Mouse (Mus musculus) left cerebral cortex, adult 9 months (tissue): Measurements from ENCODE around the gene Zfp57.
A peak's percentile ranks its signal among the peaks of the same experiment; 100 is the strongest.

ENCODE experiments used
- DNase-seq, 2 experiments: peaks; one replicate each; pipeline ENCODE4 v3.0.0; 2022; ENCODE audit warnings: low spot score in 2 of 2

The Zfp57 gene

GRCm38 (mm10) chr17:37045611-37046311, 44.8 kb downstream of the Zfp57 start, which contains the start of gene Gabbr1:
Gene Gabbr1 (plus strand): TSS chr17:37045966.
- peak in 1 of 2 experiments; percentile 79 for DNase-seq

- DNase-seq, result peak in 1 of 2 experiments; percentile 64
These were observed 45.5 kb downstream of the Zfp57 start for GRCm38 (mm10) chr17:37046312-37047112.

GRCm38 (mm10) chr17:37047332-37047976, 46.5 kb downstream of the Zfp57 start:
- no peak for DNase-seq

- no peak for DNase-seq
These were observed 47.0 kb downstream of the Zfp57 start for GRCm38 (mm10) chr17:37047981-37048380.

GRCm38 (mm10) chr17:37048383-37048782, 47.4 kb downstream of the Zfp57 start:
- no peak for DNase-seq

GRCm38 (mm10) chr17:37049570-37050310, 48.8 kb downstream of the Zfp57 start:
- DNase-seq, result peak in 1 of 2 experiments; percentile 84

GRCm38 (mm10) chr17:37050399-37050798, 49.4 kb downstream of the Zfp57 start:
- DNase-seq, result peak in 1 of 2 experiments; percentile 94

GRCm38 (mm10) chr17:37050876-37051275, 49.9 kb downstream of the Zfp57 start:
- DNase-seq, result no peak

- DNase-seq, result no peak
These were observed 50.8 kb downstream of the Zfp57 start for GRCm38 (mm10) chr17:37051745-37052144.

- no peak for DNase-seq
These were observed 56.0 kb downstream of the Zfp57 start for GRCm38 (mm10) chr17:37056957-37057356.
